Mouse (Mus musculus) lung, postnatal 25 days (tissue): ENCODE measurements at regions not wholly inside any gene's neighbourhood (a gene's known extent, or its start where the extent isn't known, plus 50 kb on each side); places are given as distances from the start of the nearest gene placed in this dataset.

Source experiments
- DNase-seq: peaks from one replicate; pipeline ENCODE4 v3.0.0; 2022; ENCODE audit warnings: low spot score

- DNase-seq = no peak
Measured at GRCm38 (mm10) chr6:147755750-147756523, 280.3 kb downstream of the Ccdc91 start.

DNA sequence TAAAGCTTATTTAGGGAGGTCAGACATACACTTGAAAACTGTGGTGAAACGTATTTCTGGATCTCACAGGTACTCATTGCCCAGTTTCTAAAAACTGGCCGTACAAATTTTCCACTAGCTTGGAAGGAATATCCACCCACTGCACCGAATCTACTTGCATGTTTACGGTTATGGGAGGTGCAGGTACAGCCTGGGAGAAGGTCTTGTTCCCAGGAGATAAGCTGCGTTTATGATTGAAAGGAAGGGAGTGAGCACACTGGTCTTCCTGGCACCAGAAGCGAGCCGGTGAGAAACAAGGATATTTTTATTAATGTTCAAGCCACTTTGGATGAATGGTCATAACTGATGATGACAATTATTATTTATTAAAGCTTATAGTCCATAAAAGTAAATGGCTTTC lies 283.9 kb downstream of the Ccdc91 start:
- DNase-seq = peak; percentile 14

- no peak for DNase-seq
Measured at GRCm38 (mm10) chr6:147760113-147760512, 284.5 kb downstream of the Ccdc91 start.

GRCm38 (mm10) chr6:147765241-147765640 lies 281.8 kb upstream of the Far2 start:
- no peak for DNase-seq

DNA sequence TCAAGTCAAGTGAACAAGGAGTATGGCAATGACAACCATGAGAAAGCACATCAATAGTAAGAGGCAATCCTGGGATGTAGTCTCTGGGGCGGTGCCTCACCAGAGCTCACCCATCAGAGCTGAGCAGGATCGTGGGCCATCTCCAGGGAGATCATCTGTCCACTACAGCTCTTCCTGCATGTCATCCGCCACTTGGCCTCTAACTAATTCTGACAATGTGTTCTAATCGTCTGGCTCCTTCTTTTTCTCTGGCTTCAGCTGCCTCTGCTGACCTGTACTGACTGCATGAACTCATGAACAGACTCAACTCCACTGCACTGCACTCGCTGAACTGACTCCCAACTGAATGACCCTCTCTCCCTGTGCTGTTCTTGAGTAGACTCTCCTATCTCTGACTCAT lies 277.9 kb upstream of the Far2 start:
- DNase-seq = no peak

DNA sequence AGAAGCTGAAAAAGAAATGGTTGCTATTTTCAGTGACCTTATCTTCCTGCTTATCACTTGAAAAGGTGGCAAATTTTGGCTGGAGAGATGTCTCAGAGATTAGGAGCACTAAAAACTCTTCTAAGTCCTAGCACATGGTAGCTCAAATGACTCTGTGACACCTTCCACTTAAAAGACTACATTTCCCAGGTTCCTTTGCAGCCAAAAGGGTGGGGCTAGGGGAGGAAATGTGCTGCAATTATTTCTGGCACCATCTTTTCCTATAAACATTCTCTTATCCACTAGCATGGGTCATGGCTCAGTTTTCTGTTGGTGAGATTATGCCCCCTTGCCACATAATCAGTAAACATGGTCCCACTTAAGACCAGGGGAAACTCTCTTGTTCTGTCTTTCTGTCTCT lies 277.0 kb upstream of the Far2 start:
- no peak for DNase-seq

DNA sequence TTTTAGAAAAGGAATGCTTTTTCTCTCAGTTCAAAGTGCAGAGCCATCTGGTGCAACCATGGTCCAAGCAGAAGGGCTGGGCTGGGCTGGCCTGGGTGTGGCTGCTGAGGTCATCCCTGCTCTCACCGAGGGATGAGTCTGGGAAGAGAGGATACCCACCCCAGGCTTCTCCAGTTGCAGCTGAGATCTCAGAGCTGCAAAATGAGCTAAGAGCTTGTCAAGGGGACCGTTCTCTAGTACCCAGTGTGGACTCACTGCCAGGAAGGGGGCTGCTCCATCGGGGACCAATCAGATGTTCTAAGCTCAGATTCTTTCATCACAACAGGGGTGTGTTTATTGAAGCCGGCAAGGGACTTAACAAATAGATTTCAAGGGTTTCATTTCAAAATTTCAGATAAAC lies 275.6 kb upstream of the Far2 start:
- DNase-seq = no peak

DNA sequence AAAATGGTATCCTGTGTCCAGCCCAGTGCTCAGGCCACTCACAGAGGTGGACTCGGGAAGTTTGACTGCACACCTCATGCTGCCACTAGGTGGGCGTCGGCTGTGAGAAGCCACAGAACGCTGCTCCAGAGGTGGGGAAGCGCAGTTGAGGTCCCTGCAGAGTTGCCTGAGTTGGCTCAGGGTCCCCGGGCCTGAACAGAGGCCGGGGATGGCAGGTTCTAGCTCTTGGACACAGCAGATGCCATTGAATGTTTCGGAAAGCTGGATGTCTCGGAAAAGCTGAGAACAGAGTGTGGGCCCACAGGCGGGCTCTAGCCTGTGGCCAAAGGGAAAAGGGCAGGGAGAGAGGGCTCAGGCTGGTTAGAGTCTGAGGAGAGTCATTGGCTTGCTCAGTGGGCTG lies 273.2 kb upstream of the Far2 start:
- DNase-seq = no peak

GRCm38 (mm10) chr6:147774626-147775025 lies 272.4 kb upstream of the Far2 start:
- DNase-seq = no peak

DNA sequence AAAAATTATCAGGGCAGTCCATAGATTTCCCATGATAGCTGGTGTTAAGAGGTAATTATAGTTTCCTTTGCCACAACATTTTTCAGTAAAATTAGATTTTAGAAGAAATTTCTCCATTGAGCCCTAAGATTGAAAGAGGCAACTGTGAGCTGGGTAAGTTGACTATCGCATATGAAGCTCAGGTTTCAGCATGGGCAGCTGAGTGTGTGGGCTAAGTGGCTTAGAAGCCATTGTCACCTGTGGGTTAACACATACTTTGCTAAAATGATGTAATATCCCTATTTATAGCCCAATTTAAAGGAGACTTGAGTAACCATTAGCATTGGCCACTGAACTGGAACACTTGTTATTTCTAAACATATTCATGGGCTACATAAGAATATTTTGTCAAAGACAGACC lies 267.6 kb upstream of the Far2 start:
- DNase-seq = no peak

DNA sequence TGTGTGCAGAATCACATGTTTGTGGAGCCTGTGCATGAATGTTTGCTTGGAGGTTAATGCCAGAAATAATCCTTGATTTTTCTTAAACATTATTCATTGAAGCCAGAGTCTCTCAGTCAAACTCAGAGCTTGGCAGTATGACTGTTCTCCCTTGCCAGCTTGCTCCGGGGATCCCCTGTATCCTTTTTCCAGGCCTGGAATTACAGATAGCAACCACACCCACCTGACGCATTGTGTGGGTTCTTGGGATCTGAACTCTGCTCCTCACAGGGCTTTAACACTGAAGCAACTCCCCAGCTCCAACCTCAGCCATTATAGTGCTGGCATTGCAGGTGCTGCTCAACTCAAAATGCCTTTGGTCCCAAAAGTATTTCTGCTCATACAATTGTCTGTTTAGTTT lies 262.8 kb upstream of the Far2 start:
- DNase-seq = no peak

GRCm38 (mm10) chr6:147784854-147785253 lies 262.2 kb upstream of the Far2 start:
- DNase-seq = no peak

DNA sequence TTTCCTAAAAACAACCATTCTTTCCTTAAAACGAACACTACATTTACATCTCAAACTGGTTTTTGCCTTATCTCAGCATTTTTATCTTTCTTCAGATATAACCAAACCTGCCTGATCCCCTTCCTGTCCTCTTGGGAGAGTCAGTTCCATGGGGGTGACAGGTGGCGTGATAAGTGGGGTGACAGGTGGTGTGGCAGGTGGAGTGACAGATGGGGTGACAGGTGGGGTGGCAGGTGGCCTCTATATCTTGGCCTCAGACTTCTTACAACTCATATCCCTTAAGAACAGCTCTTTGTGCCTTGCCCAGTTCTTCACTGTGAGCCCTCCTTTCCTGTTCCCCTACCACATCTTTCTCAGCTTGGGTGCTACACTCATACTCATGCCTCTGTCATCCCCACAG lies 259.0 kb upstream of the Far2 start:
- no peak for DNase-seq

DNA sequence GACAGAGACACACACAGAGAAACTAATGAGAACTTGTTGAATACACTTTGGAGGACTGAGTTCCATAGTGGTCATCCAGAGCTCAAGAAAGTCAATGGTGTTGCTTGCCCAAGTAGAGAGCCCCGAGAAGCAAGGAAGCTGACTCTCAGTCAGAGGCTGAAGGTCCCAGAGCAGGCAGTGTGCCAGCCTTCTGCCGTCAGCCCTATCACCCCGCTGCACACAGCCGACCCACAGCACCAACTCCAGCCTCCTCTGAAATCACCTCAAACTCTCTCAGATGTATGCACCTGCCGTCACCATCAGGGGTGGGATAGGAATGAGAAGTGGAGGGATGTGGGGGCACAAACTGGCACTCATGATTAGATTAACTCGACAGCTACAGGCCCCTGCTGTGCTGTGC lies 257.9 kb upstream of the Far2 start:
- no peak for DNase-seq

GRCm38 (mm10) chr6:147793811-147794210 lies 253.2 kb upstream of the Far2 start:
- no peak for DNase-seq

- no peak for DNase-seq
Measured at GRCm38 (mm10) chr6:147794351-147794750, 252.7 kb upstream of the Far2 start.

DNA sequence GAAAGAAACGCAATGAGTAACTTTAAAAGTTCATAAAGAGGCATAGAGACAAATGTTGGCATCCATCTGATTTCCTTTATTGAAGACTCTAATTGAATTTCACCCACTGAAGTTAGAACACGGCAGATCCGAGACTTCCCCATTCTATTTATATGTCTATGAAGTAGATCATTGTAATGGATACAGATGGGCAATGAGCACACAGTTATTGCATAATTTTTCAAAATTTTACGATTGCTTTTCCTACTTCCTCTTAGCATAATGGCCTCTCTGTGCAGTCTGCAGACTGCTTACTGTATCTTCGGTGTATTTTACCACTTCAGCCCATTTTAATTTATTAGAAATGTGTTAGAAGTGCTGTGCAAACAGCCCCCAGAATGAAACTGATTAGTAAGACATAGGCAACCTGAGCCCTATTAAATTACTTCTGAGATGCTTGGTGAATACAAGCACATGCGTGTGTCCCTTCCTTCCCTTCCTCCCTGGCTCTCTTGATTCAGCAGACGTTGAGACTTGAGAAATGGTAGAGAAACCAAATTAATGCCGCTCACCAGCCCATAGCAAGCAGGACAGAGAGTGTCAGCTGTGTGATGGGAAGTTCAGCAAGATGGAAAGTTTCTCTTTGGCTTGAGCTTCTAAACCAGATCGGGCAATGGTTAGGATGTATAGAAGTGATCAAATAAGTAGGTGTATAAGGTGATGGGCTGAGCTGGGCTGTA lies 247.9 kb upstream of the Far2 start:
- DNase-seq = no peak

- DNase-seq = no peak
Measured at GRCm38 (mm10) chr6:147799861-147800260, 247.2 kb upstream of the Far2 start.

- no peak for DNase-seq
Measured at GRCm38 (mm10) chr6:147800846-147801245, 246.2 kb upstream of the Far2 start.

DNA sequence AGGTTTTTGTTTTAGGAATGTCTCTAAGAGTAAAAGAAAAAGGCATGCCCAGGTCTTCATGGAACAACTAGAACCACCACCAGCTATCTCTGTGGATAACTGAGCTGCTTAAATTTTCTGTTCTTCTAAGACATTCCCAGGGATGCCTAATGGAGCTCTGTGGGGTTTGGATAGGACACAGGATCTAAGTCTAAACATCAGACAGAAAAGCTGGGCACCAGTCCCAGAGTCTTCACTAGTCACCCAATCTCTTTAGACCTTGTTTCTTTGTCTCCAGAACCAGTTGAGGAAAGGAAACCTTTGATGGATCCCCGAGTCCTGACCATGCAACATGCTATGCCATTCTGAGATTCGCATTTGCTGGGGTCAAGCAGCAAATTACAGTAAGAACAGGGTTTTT lies 243.2 kb upstream of the Far2 start:
- DNase-seq = no peak

DNA sequence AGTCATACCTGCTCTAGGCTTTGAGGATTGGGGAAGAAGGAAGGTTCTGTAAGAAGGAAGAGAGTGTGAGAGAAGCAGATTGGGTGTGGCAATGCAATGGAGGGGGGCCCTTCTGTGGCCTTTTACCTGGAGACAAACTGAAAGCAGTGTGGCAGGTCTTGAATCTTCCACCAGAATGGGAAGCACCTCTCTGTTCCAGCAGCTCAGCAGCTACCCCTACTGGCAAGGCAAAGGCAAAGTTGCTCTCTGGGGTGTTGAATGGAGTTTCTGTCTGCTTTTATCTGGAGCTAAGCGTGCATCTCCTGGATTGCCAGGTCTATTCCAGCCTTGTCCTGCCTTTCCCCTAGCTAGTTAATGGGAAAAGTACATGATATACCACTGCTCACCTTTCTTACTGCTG lies 236.3 kb upstream of the Far2 start:
- DNase-seq = peak; percentile 70

- DNase-seq = no peak
Measured at GRCm38 (mm10) chr6:147816861-147817260, 230.2 kb upstream of the Far2 start.

DNA sequence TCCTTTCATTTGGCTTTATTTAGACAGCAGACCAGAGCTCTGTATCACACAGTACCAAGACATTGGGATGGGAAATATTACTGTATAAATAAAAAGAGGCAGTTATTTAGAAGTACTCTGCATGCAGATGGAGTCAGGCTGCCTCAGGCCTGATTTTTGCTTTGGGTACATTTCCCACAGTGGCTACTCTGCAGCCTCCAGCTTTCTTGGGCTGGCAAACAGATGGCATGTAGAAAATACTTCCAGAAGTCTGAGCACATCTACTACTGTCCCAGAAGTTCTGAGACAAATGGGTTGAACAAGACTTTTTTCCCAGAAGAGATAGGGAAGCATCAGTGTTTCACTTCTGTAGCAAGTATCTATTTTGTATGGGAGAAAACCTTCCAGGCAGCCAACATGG lies 229.8 kb upstream of the Far2 start:
- DNase-seq = no peak

DNA sequence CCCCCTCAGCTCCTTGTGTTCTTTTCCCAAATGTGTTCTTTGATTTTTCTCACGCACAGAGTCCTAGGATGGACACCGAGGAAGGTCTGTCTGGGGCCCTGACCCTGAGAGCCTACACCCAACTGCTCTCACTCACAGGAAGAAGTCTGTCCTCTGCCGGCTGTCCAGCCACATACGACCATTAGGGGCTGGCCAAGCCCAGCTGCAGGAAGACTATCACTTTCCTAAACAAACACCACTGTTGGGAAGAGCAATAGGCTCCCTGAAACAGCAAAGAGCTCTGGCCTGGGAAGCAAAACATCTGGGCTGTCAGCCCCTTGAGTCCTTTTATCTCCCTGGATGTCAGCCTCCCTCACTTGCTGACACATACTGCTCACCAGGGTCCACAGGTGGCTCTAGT lies 224.8 kb upstream of the Far2 start:
- DNase-seq = peak; percentile 5
